ENCODE assay signal across 12 mouse cellular contexts in genomic region chr16:45935956-45936483, GRCm38 (mm10). TPM values are rescaled to one million over a fixed set of nuclear protein-coding genes. Genes with fewer than 3 reads are reported as not detected.
DNase-seq lines count a peak whose midpoint lies in the region; ATAC-seq and TF ChIP-seq lines count a peak whose summit lies in the region.
"Had no signal": no experiment of that assay in that cellular context is flagged by ENCODE, and none has a peak within 500 bp of the region (broad histone marks: within the 10 kb centered on the region; RNA-seq: fewer than 3 reads in every experiment).

No protein-coding gene starts in this region.

- H3K27me3 ChIP-seq in heart, postnatal 0 days (ENCODE audit: control insufficient read depth, insufficient read depth, low read length): no peaks in the 10 kb centered on the region
- H3K27me3 ChIP-seq in neural tube, embryonic 12.5 days (replicated peaks): no peaks in the 10 kb centered on the region
- no peaks in the 10 kb centered on the region for H3K27me3 ChIP-seq in neural tube, embryonic 15.5 days (replicated peaks)
- no peaks in the 10 kb centered on the region for H3K27me3 ChIP-seq in hindbrain, embryonic 13.5 days
- H3K27me3 ChIP-seq: liver, embryonic 12.5 days had no signal

- intact Hi-C loops in heart, postnatal 36 days (cut with DNase I): no loop called here

- DNase-seq in heart, postnatal 0 days (ENCODE audit: low spot score): peak; percentile 17
- no peak for DNase-seq in heart, postnatal 36 days
- DNase-seq in frontal cortex, postnatal 25 days (ENCODE audit: low spot score in 2 of 2): no peak
- DNase-seq in adrenal gland, adult 18-20 months (ENCODE audit: low spot score in 2 of 2): no peak
- no peak for DNase-seq in right cerebral cortex, postnatal 4 days
- DNase-seq: cerebellum, adult 11-12 months; gastrocnemius, postnatal 36 days had no signal

- H3K9ac ChIP-seq in heart, postnatal 0 days (replicated peaks; ENCODE audit: low read depth, low read length): no peak overlapping the region
- no peak overlapping the region for H3K9ac ChIP-seq in neural tube, embryonic 12.5 days
- H3K9ac ChIP-seq in neural tube, embryonic 15.5 days (replicated peaks): no peak overlapping the region
- no peak overlapping the region for H3K9ac ChIP-seq in hindbrain, embryonic 13.5 days
- H3K9ac ChIP-seq: liver, embryonic 12.5 days had no signal

- no peak for TF ChIP-seq CTCF in heart, postnatal 0 days (IDR thresholded peaks at IDR 0.05; ENCODE audit: low read depth)

- no peak overlapping the region for H3K4me2 ChIP-seq in heart, postnatal 0 days (ENCODE audit: low read depth, low read length)
- H3K4me2 ChIP-seq in neural tube, embryonic 12.5 days (replicated peaks): no peak overlapping the region
- no peak overlapping the region for H3K4me2 ChIP-seq in neural tube, embryonic 15.5 days
- no peak overlapping the region for H3K4me2 ChIP-seq in hindbrain, embryonic 13.5 days
- H3K4me2 ChIP-seq: liver, embryonic 12.5 days had no signal

- H3K36me3 ChIP-seq in heart, postnatal 0 days (replicated peaks; ENCODE audit: control insufficient read depth, insufficient read depth, low read length): no peaks in the 10 kb centered on the region
- H3K36me3 ChIP-seq in neural tube, embryonic 12.5 days: no peaks in the 10 kb centered on the region
- H3K36me3 ChIP-seq in neural tube, embryonic 15.5 days: no peaks in the 10 kb centered on the region
- no peaks in the 10 kb centered on the region for H3K36me3 ChIP-seq in hindbrain, embryonic 13.5 days
- H3K36me3 ChIP-seq: liver, embryonic 12.5 days had no signal

- H3K4me1 ChIP-seq in heart, postnatal 0 days (ENCODE audit: control insufficient read depth, insufficient read depth): no peaks in the 10 kb centered on the region
- peaks cover 3% of the 10 kb centered on the region; the same call in 1 of the 2 replicates for H3K4me1 ChIP-seq in neural tube, embryonic 12.5 days
- no peaks in the 10 kb centered on the region for H3K4me1 ChIP-seq in neural tube, embryonic 15.5 days
- H3K4me1 ChIP-seq in hindbrain, embryonic 13.5 days (replicated peaks): peaks cover 14% of the 10 kb centered on the region
- H3K4me1 ChIP-seq: liver, embryonic 12.5 days had no signal

- no peaks in the 10 kb centered on the region for H3K9me3 ChIP-seq in heart, postnatal 0 days (replicated peaks; ENCODE audit: control insufficient read depth, low read length)
- no peaks in the 10 kb centered on the region for H3K9me3 ChIP-seq in neural tube, embryonic 12.5 days
- no peaks in the 10 kb centered on the region for H3K9me3 ChIP-seq in neural tube, embryonic 15.5 days (replicated peaks)
- H3K9me3 ChIP-seq in hindbrain, embryonic 13.5 days: no peaks in the 10 kb centered on the region

- ATAC-seq in heart, postnatal 0 days (ENCODE audit: insufficient read depth, low read depth): peak; percentile 36; the same call in 1 of the 2 replicates
- ATAC-seq in neural tube, embryonic 12.5 days (ENCODE audit: low FRiP score, low read depth): peak; percentile 46; the same call in 1 of the 2 replicates
- ATAC-seq in neural tube, embryonic 15.5 days (ENCODE audit: low FRiP score): no peak
- peak; percentile 57; the same call in 1 of the 2 replicates for ATAC-seq in hindbrain, embryonic 13.5 days (ENCODE audit: low FRiP score)
- ATAC-seq: activated CD4-positive, CD25-positive, alpha-beta regulatory T cell, adult 4 months; liver, embryonic 12.5 days had no signal

- 46% methylated on average over 3 of the region's 3 CpGs for WGBS in heart, postnatal 0 days
- WGBS in neural tube, embryonic 12.5 days: 77% methylated on average over 3 of the region's 3 CpGs
- 64% methylated on average over 3 of the region's 3 CpGs for WGBS in neural tube, embryonic 15.5 days
- WGBS in hindbrain, embryonic 13.5 days: 81% methylated on average over 3 of the region's 3 CpGs

- no peak for TF ChIP-seq EP300 in heart, postnatal 0 days (IDR thresholded peaks at IDR 0.05; ENCODE audit: low read depth)

- H3K4me3 ChIP-seq in heart, postnatal 0 days (ENCODE audit: low read depth, low read length): no peak overlapping the region
- H3K4me3 ChIP-seq in neural tube, embryonic 12.5 days: no peak overlapping the region
- H3K4me3 ChIP-seq in neural tube, embryonic 15.5 days (replicated peaks): no peak overlapping the region
- no peak overlapping the region for H3K4me3 ChIP-seq in hindbrain, embryonic 13.5 days
- H3K4me3 ChIP-seq: liver, embryonic 12.5 days had no signal

- no peak overlapping the region for H3K27ac ChIP-seq in heart, postnatal 0 days (ENCODE audit: low read depth)
- no peak overlapping the region for H3K27ac ChIP-seq in neural tube, embryonic 12.5 days
- no peak overlapping the region for H3K27ac ChIP-seq in neural tube, embryonic 15.5 days (replicated peaks)
- peak overlapping the region; percentile 6; the same call in 1 of the 2 replicates for H3K27ac ChIP-seq in hindbrain, embryonic 13.5 days
- H3K27ac ChIP-seq: liver, embryonic 12.5 days had no signal

RNA-seq across cellular contexts. Expression of gene Phldb2, which starts 17.4 kb away (rescaled TPM):
- total RNA-seq in heart, postnatal 0 days (2014; rRNA removed; ENCODE audit: low replicate concordance): 33.2 and 39.2 TPM in 2 replicates
- 28.9 and 32.8 TPM in 2 replicates for polyA plus RNA-seq in heart, postnatal 0 days (2015; fragmentation: Nextera tagmentation; extraction: Ambion mirVana)
- total RNA-seq in heart, postnatal 36 days (2021): 10 to 100 TPM; 14.8 to 16.4 TPM
- polyA plus RNA-seq in neural tube, embryonic 12.5 days (2016; fragmentation: Nextera tagmentation; extraction: Ambion mirVana): 31.8 and 32.9 TPM in 2 replicates
- polyA plus RNA-seq in neural tube, embryonic 15.5 days (2015; fragmentation: Nextera tagmentation; extraction: Ambion mirVana): 7.2 and 11.2 TPM in 2 replicates
- polyA plus RNA-seq in hindbrain, embryonic 13.5 days (2015; fragmentation: Nextera tagmentation; extraction: Ambion mirVana): 12.5 and 13.3 TPM in 2 replicates
- 10 to 100 TPM; 13.8 to 27.4 TPM for total RNA-seq in adrenal gland, adult 18-20 months (2021)
- polyA plus RNA-seq: activated CD4-positive, CD25-positive, alpha-beta regulatory T cell, adult 4 months had no signal
